Mouse (Mus musculus): ENCODE results near the gene Dusp9. TPM values are rescaled to one million over a fixed set of nuclear protein-coding genes. Genes with fewer than 3 reads are reported as not detected.

The Dusp9 gene
- 0.11 and 0.13 TPM in 2 replicates for total RNA-seq (2015)
- 0.16 TPM in 1 of 2 replicates, not detected in the other for total RNA-seq (2017)

DNA sequence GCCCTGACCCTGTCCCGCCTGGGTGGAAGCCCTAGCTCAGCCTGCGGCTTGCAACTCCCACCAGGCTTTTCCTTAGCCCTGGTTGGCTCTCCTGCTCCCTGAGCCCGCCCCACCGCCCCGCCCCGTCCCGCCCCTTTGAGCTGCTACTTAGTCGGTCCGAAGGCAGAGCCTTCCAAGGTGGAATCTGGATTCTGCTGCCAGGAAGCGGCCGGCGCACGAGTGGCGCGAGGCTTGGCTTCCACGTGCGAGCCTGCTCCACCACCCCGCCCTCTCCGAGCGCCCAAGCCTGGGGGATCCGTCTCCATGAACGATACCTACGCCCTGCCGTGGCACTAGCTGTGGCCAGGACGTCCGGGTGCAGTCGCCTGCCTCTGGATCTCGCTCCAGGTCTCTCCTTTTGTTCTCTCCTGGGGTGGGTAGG is at the start of gene Dusp9:
Gene Dusp9 (plus strand): TSS at position 165 of the 421 bp plus-strand sequence.
- ATAC-seq (ENCODE audit: poor library complexity, severe bottlenecking) = peak; percentile 21; the same call in 1 of the 2 replicates

DNA sequence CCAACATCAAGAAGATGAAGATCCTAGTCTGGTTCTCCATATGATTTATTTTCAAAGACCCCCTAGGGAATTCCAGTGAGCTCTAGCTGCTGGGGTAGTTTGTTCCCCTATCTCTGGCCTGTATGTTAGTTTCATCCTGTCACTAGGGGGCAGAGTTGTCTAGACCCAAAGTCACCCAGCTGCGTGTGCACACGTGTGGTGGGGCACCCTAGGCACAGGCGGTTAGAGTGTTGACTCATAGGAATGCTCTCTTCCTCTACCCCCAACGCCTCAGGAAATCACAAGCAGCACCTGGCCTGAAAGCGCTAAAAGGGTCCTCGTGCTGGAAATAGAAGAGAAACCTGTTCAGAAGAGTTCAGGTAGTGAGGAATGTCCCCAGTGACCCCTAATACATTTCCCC is 46.0 kb upstream of the Dusp9 start:
- ATAC-seq (ENCODE audit: poor library complexity, severe bottlenecking) = peak; percentile 89

DNA sequence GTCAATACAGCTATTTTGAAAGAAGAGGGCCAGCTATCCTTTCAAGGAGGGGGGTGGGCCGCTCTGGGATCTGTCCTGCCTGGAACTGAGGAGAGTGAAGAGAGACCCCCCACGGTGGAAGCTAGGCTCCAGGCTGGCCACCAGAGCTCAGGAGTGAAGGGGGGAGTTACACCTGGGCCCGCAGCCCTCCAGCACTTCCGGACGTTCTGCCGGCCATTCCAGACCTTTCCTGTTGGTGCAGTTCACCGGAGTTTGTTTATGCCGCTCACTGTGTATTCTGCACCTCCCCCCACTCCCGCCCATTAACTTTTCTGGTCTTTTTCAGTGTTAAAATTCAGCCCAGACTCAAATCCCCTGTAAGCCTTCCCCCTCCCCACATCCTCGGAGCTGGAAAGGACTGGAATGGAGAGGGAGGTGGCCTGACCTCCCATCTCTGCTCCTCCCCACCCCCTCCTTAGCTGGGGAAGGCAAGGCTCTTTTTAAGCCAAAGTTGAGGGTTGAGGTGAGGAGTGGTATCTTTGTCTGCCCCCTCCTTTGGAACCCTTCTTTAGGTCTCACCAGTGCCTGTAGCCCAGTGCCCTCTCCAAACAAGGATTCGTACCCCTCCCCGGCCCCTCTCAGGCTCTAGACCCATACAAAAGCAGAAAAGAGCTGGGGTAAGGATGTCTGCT is 44.6 kb upstream of the Dusp9 start:
- no peak for ATAC-seq (ENCODE audit: poor library complexity, severe bottlenecking)

DNA sequence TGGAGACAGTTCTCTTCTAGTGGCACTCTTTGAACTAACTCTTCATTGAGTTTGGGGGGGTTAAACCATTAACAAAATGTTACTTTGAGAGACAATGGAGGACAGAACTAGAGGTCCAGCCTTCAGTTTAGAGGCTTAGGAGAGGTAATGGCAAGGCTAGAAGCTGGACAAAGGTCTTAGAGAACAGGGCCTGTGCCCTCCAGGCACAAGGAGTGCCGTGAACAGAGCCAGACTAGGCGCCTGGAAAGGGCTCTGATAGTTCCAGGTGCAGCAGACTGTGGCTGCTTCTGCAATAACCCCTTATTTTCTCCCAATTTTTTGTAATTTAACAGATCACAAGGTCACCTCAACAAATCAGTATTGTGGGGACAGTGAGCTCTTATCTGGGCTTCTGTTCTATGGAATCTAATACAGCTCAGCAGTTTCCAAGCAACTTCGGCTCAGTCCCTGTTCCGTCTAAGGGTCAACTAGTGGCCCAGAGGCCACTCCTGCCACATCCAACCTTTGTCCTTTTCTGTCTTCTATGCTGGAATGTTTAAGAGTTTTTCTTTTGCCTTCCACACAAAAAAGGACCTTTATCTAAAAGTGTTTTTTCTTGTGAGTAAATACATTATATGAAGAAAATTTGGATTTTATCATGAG is 43.8 kb upstream of the Dusp9 start:
- no peak for ATAC-seq (ENCODE audit: poor library complexity, severe bottlenecking)

DNA sequence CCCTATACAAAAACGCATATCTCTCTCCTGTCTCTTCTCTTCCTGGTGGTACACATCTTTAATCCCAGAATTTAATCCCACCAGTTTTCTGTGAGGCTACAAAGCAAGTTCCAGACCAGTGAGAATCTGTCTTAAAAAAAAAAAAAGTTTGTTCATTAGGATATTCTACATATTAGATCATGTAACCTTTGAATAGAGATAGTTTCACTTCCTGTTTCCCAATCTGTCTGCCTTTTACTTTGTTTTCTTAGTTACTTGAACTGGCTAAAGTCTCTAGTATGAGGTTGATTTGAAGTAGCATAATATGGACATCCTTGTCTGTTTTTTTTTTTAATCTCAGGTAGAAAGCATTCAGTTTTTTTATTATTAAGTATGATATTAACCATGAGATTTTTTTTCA is 37.8 kb upstream of the Dusp9 start:
- ATAC-seq (ENCODE audit: poor library complexity, severe bottlenecking) = no peak

DNA sequence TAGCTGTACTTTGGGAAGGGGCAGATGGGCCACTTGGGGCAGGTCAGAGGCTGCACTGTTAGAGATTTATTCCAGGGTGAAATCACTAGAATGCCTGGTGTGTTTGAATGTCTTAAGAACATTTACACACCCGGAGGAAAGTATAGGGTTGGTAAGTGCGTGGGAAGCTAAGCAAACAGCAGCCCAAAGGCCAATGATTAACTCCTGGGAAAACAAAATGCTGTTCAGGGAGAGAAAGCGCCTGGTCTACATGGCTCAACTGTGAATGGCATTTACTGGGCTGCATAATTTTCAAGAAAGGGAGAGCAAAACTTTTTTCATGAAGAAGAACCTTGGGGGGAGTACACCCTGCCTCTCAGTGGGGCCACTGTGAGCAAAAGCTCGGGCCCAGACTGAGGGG is 25.6 kb upstream of the Dusp9 start:
- no peak for ATAC-seq (ENCODE audit: poor library complexity, severe bottlenecking)

DNA sequence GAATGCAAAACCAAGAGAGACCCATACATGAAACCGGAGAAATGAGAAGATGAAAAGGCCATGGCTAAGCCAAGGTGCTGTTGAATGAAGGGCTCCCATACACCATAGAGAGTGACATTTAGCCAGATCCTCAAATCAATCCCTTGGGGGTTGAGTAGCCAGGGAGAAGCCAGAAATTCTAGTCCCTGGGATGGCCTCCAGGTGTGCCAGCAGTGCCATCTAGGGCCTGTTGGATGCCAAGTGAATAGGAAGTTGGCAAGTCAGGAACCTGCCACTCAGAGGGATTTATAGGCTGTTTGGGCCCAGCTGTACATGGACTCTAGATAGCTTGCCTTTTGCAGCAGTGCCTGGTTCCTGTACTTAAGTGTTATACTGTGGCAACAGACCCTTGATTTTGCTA is 23.3 kb upstream of the Dusp9 start:
- no peak for ATAC-seq (ENCODE audit: poor library complexity, severe bottlenecking)

DNA sequence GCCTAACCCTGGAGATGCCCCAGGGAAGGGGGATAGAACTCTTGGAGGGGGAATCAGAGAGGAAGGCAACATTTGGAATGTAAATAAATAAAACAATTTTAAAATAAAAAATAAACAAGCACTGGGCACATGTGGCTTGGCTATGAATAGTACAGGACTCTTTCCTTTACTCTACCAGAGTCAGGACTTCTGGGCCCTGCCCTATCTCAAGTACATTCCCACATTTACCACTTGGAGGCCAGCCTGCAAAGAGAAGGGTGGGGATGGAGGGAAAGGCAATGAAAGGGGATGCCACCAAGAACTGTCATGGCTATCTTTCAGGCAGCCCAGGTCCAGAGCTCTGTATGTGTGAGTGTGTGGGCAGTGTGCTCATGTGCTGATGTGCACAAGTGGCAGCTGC is 19.8 kb upstream of the Dusp9 start:
- ATAC-seq (ENCODE audit: poor library complexity, severe bottlenecking) = no peak

DNA sequence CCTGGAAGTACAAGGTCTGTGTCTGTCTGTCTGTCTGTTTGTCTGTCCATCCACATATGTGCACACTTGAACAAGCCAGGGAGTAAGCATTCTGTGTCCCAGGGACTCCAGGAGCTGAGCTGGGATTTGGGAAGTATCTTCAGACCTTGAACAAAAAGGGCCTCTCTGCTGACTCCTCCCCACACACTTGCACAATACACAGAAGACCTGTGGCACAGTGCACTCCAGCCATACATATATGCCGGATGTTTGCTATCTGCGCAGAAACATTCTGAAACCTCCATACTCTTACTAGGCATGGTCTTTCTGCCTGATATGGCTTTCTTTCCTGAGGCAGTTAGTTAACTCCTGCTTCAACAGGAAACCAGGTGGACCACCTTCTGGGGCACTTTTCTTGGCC is 19.3 kb upstream of the Dusp9 start:
- no peak for ATAC-seq (ENCODE audit: poor library complexity, severe bottlenecking)

DNA sequence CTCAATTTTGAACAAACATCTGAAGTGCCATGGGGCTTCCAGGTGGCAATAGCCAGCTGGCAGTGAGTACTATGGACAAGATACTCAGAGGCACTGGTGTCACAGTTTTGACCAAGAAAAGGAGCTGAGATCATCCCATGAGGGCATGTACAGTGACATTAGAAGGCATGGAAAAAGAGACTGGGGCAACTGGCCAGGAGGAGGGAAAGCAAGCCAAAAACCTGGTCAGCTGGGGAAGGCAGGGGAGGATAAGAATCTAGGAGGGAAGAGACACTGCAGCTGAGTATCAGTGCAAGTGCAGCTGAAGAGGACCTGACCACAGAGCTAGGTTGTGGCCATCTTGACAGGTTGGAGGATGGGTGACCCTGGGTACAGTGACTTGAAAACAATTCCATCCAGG is 12.2 kb upstream of the Dusp9 start:
- no peak for ATAC-seq (ENCODE audit: poor library complexity, severe bottlenecking)

DNA sequence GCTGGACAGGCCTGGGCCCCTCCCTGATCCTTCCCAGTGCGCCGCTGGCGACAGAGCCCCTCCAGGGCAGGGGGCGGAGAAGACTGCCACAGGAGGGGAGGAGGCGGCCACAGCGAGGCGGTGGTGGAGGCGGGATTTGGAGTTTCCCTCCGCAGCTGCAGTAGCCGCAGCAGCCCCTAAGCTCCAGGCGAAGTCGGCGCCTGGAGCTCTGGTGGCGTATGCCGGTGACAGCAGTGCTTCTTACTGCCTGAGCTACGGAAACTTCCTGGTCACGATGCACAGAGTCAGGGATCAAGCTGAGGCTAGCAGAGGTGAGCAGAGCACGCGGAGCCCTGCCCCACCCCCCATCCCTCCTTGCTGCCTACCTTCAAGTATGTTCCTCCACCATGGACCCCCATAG is 3.8 kb upstream of the Dusp9 start:
- no peak for ATAC-seq (ENCODE audit: poor library complexity, severe bottlenecking)

DNA sequence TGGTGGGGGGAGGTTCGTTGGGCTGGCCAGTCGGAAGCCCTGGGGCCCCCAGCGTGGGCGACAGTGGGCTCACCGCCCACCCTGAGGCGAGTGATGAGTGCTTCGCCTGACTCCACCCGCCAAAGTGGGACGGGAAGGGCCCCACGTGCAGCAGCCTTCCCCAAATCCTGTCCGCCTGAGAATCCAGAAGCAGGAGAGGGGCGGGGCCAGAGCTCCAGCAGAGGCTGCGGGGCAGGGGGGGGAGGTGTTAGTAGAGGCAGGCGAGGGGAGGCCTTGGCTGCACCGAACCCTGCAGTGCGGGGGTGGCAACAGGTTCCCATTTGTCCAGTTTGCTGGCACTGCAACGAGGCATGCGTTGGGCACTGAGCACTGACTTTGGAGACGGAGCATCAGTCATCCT is 1.8 kb upstream of the Dusp9 start:
- no peak for ATAC-seq (ENCODE audit: poor library complexity, severe bottlenecking)

DNA sequence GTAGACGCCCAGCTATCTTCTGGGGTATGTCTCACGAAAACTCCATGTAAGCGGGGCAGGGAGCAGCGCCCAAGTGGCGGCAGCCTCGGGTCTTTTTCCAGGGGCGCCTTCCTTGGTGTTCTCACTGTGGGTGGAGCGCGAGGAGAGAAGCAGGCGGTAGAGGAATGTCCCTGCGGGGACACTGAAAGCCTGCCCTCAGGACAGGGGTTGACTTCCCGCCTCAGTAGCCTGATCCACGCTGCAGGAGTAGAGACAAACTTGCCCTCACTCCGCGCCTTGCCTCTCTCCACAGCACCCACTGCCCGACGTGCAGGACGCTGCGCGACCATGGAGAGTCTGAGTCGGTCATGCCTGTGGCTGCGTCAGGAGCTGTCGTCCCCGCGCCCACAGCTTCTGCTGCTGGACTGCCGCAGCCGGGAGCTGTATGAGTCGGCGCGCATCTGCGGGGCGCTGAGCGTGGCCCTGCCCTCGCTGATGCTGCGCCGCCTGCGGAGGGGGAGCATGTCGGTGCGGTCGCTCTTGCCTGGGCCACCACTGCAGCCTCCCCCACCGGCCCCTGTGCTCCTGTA is 766 bp downstream of the Dusp9 start:
- ATAC-seq (ENCODE audit: poor library complexity, severe bottlenecking) = no peak

DNA sequence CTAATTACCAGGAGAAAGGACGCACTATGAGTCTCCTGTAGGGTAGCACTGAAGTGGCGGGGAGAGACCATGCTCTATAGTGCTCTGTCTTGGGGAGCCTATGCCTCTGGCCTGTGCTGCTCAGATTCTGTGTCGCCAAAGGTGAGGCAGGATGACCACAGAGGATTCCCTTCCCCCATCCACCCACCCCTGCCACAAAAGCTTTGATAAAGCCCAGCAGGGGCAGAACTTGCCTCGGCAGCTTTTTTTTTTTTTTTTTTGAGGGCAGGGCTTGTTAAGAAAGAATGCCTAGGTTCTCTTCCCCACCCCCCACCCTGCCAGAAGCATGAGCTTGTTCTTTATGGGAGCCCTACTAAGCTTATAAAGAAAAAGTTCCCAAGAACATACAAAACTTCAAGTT is 5.9 kb downstream of the Dusp9 start:
- ATAC-seq (ENCODE audit: poor library complexity, severe bottlenecking) = no peak

DNA sequence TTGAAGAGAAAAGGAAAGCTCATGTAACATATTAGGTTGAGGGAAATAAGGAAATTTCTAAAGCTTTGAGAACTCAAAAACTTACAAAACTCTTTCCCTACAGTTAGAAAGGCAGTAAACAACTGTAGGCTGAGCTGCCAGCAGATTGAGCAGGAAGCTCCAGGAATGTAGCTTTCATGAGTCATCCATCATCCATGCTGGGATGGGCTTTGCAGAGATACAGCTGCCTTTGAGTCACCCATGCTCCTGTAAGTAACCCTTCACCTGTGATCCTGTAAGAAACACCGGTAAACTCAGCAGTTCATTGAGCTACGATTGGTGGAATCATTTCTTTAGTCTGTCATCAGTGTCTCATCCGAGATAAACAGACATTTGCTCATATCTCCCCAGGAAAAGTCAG is 11.7 kb downstream of the Dusp9 start:
- no peak for ATAC-seq (ENCODE audit: poor library complexity, severe bottlenecking)

DNA sequence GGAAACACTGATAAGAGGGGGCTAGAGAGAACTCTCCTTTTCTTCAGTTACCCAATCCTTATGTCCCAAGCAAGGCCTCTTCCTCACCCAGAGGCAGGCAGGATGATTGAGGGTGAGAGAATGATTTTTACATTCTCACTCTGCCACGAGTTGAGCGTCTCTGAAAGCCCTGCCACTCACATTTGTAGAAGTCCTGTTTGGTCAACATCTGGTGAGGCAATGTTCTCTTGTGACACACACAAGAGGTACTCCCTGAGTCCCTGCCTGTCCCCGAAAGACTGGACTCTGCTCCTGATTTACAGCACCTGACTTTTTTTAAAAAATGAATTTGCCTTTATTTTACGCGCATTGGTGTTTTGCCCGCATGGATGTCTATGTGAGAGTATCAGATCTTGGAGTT is 14.2 kb downstream of the Dusp9 start:
- ATAC-seq (ENCODE audit: poor library complexity, severe bottlenecking) = peak; percentile 53

DNA sequence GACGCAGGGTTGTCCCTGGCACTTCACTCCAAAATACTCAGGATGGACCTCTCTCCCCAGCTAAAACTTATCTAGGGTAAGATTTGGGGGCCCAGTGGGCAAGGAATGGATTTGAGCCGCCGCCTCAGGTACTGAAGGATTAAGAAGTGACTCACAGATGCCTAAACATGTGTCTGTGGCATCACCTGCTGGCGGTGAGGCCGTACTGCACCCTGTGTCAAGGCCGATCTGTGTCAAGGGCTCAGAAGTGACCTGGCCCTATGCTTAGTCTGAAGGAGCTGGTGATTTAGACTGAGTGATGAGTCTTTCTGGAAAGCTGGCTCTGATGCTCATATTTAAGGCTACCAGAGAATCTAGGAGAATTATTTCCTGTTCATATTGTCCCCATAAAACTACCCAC is 15.0 kb downstream of the Dusp9 start:
- ATAC-seq (ENCODE audit: poor library complexity, severe bottlenecking) = peak; percentile 85

DNA sequence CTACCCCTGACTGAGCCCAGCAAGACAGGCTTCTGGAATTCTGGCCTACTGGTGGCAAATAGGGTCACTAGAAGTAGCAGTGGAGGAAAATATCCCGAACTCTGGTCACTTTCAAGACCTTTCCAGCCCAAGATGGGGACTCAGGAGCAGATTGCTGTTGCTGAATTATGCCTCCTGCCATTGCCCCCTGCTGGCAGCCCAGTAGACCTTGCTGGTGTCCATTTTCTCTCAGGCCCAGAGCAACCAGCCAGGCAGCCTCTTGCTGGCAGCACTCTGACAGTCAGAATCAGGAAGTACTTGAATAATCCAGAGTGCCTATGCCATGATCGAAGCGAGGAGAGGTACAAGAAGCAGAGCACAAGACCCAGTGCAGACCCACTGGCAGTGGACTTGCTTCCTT is 16.3 kb downstream of the Dusp9 start:
- peak; percentile 64 for ATAC-seq (ENCODE audit: poor library complexity, severe bottlenecking)

DNA sequence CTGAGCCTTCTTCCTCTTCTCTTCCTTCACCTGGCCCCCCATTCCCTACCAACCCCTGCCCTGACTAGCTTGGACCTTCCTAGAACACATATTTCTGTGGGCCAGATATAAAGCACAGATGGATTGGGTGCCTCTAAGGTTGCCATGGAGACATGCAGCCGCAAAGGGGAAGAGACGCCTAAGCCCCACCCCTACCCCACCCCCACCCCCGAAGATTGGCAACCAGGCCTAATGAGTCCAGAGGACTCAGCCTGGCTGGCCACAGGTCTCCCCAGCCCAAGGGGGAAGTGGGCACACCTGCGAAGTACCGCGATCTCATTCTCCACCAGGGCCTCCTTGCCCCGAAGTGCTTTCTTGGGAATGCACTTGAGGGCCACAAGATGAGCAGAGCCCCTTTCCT is 19.2 kb downstream of the Dusp9 start:
- ATAC-seq (ENCODE audit: poor library complexity, severe bottlenecking) = peak; percentile 50

DNA sequence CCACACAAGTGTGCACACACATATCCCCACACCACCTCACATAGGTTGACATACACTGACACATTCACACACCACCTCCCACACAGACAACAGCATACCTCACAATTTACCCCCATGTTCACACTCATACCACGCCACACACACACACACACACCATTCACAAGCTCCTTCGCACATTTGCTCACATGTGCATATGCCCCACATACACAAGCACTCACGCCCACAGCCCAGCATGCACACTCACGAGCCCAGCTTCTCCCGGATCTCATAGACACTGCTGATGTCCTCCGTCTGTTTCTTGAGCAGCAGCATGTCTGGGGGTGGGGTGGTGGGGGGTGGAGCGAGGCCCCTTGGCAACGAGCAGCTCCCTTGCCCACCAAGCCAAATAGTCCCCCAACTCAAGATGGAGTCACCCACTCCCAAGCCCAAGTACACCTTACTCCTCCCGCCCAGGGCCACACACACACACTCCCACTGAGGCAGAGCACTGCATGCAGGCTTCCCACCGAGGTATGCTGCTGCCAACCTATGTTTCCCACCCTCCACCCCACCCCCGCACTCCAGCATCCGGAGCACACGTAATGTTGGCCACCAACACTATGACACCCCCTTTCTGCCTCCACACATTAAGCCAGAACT is 19.8 kb downstream of the Dusp9 start:
- no peak for ATAC-seq (ENCODE audit: poor library complexity, severe bottlenecking)

DNA sequence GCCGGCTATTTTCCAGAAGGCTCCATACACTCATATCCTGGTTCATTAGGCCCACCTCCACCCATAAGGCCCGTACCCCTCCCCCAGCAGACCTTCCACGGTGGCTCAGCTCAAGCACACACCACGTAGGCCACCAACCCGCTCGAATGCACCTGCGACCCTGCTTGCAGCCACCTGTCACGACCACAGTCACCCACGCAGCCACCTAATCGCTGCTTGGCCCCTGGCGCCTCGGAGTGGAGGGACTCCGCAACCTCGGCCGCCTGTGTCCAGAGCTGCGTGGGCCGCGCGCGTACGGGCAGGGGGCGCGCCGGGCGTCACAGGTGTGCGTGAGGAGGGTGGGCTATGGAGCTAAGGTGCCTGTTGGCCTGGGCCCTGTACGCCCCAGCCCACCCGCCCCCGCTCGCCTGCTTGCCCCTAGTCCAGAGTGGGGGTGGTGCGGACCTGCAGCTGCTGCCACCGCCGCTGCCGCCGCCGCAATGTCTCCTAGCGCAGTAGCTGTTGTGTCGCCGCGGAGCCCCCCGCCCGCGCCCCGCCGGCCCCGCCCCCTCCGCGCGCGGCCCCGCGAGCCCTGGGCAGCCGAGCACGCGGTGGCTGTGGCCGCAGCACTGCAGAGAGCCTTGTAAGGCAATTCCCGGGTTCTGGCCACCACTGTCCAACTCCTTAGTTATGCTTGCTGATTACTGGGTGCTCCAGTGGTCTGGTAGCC is 20.5 kb downstream of the Dusp9 start, which contains the start of gene Pnck:
Gene Pnck (minus strand): TSS at position 543 of the 709 bp plus-strand sequence.
- ATAC-seq (ENCODE audit: poor library complexity, severe bottlenecking) = no peak
